Mouse (Mus musculus) ovary, postnatal 14 days (tissue): ENCODE results near the gene Car2.

Experiments
- DNase-seq: peaks from one replicate; pipeline ENCODE4 v3.0.0; 2022; ENCODE audit warnings: low spot score

Gene Car2

GRCm38 (mm10) chr3:14945627-14946026 is 59.6 kb downstream of the Car2 start:
- no peak for DNase-seq

GRCm38 (mm10) chr3:14948067-14948800 is 62.2 kb downstream of the Car2 start:
- peak; percentile 19 for DNase-seq

DNA sequence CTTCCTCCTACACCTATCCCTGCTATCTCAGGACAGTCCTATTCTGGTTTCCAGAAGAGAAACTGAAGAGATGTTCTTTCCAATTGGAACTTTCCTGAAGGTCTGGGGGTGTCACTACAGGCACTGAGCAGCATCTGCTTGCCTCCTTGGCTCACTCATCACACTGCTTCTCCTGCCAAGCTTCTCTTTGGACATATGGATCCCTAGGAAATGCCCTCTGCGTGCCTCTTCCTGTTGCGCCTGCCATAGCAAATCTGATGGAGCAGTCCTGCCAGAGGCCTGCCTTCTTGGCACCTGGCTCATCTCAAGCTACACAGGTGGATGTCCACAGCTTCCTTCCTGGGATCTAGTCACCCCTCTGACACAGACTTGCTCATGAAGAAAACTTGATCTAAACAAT is 64.0 kb downstream of the Car2 start:
- DNase-seq, result no peak
